Mouse (Mus musculus): Measurements from ENCODE around the gene Chrm4.

- no peak for TF ChIP-seq CTCF (IDR thresholded peaks at IDR 0.05; ENCODE audit: control insufficient read depth, insufficient read depth, insufficient read length)
- TF ChIP-seq MAX (IDR thresholded peaks at IDR 0.05) = no peak
- no peak for TF ChIP-seq MYOD1 (IDR thresholded peaks at IDR 0.05; ENCODE audit: control insufficient read depth, insufficient read length, low read depth)
- TF ChIP-seq USF1 (IDR thresholded peaks at IDR 0.05; ENCODE audit: low read depth) = no peak
Measured at GRCm38 (mm10) chr2:91942356-91942755, 15.3 kb downstream of the Chrm4 start.
